Mouse (Mus musculus) embryonic fibroblast, embryonic 13.5 days (primary cell): ENCODE data around the gene Zfp28.

ENCODE experiments used
- CTCF ChIP-seq: IDR thresholded peaks from 2 replicates; pipeline ENCODE4 v1.5.1; 2011; ENCODE audit warnings: mild to moderate bottlenecking, control low read depth, low read length, moderate library complexity, borderline replicate concordance; ENCODE audit not compliant: insufficient read depth
- POLR2A ChIP-seq: IDR thresholded peaks from 2 replicates; pipeline ENCODE4 v1.6.1; 2011; ENCODE audit warnings: low read depth, mild to moderate bottlenecking, control low read depth, low read length, moderate library complexity

- TF ChIP-seq CTCF (no peak), POLR2A (no peak)
Measured at GRCm38 (mm10) chr7:6388971-6389370, 5.9 kb downstream of the Zfp28 start.
